Mouse (Mus musculus) cerebral cortex, adult 2 months (tissue): ENCODE results near the gene Taar8c.

Source experiments
- WGBS: fragments of 180-500 bp; shearing (Covaris S2); methylation state at CpG from one replicate; pipeline ENCODE4 v1.1.7; 2018; 5-methylcytosine and 5-hydroxymethylcytosine counted together

Gene Taar8c

GRCm38 (mm10) chr10:24058986-24059385, 42.7 kb downstream of the Taar8c start:
- 83% methylated on average over 3 of the region's 3 CpGs for WGBS

- 72% methylated on average over 5 of the region's 5 CpGs for WGBS
Observed at GRCm38 (mm10) chr10:24052039-24052438, 49.7 kb downstream of the Taar8c start.
